Mouse (Mus musculus): ENCODE measurements around the gene Mtmr12. TPM values are rescaled to one million over a fixed set of nuclear protein-coding genes. Genes with fewer than 3 reads are reported as not detected.
A peak's percentile ranks its signal among the peaks of the same experiment; 100 is the strongest.
"Not testable (repeated sequence)": the region's sequence is repeated elsewhere in the genome, so short reads cannot be mapped to it uniquely, and the experiment has no call there.

Mtmr12 gene
- 10 to 100 TPM; 21.8 to 28.1 (median 25.7) TPM for total RNA-seq (2022)

- peak; percentile 99 for DNase-seq
Observed at GRCm38 (mm10) chr15:12204319-12205159, at the start of gene Mtmr12. Gene Mtmr12 (plus strand): TSS chr15:12205028.

GRCm38 (mm10) chr15:12178126-12178525 is 26.7 kb upstream of the Mtmr12 start:
- no peak for DNase-seq

- not testable (repeated sequence) for DNase-seq
Observed at GRCm38 (mm10) chr15:12181181-12181805, 23.5 kb upstream of the Mtmr12 start.

- DNase-seq, result no peak
Observed at GRCm38 (mm10) chr15:12193880-12194816, 10.7 kb upstream of the Mtmr12 start.

GRCm38 (mm10) chr15:12194817-12195735 is 9.8 kb upstream of the Mtmr12 start:
- no peak for DNase-seq

- DNase-seq, result no peak
Observed at GRCm38 (mm10) chr15:12195966-12196365, 8.9 kb upstream of the Mtmr12 start.

GRCm38 (mm10) chr15:12196410-12197191 is 8.2 kb upstream of the Mtmr12 start:
- no peak for DNase-seq

GRCm38 (mm10) chr15:12197361-12197760 is 7.5 kb upstream of the Mtmr12 start:
- no peak for DNase-seq

- no peak for DNase-seq
Observed at GRCm38 (mm10) chr15:12200021-12200420, 4.8 kb upstream of the Mtmr12 start.

GRCm38 (mm10) chr15:12201856-12202255 is 3.0 kb upstream of the Mtmr12 start:
- no peak for DNase-seq

- DNase-seq, result no peak
Observed at GRCm38 (mm10) chr15:12202456-12202855, 2.4 kb upstream of the Mtmr12 start.

- not testable (repeated sequence) for DNase-seq
Observed at GRCm38 (mm10) chr15:12203008-12203407, 1.8 kb upstream of the Mtmr12 start.

- DNase-seq, result no peak
Observed at GRCm38 (mm10) chr15:12203512-12204318, 1.1 kb upstream of the Mtmr12 start.

GRCm38 (mm10) chr15:12205160-12205901 is 503 bp downstream of the Mtmr12 start:
- no peak for DNase-seq

- no peak for DNase-seq
Observed at GRCm38 (mm10) chr15:12205902-12206645, 1.2 kb downstream of the Mtmr12 start.

GRCm38 (mm10) chr15:12206646-12207222 is 1.9 kb downstream of the Mtmr12 start:
- no peak for DNase-seq

GRCm38 (mm10) chr15:12207556-12208090 is 2.8 kb downstream of the Mtmr12 start:
- no peak for DNase-seq

- no peak for DNase-seq
Observed at GRCm38 (mm10) chr15:12211577-12211976, 6.7 kb downstream of the Mtmr12 start.

Data from adrenal gland, adult 8-10 months (tissue).